Mouse (Mus musculus): Measurements from ENCODE around the gene Cfap74. TPM values are rescaled to one million over a fixed set of nuclear protein-coding genes. Genes with fewer than 3 reads are reported as not detected.

The Cfap74 gene
- polyA plus RNA-seq, 1 experiment from 2014 or later, result 4.5 TPM

GRCm38 (mm10) chr4:155397511-155398221 lies 11.3 kb upstream of the Cfap74 start, which contains the start of gene Gabrd:
Gabrd (minus strand) TSS chr4:155398112.
- Histone ChIP-seq H3K9ac (ENCODE audit: low read length) (peak within 1 kb of the TSS; percentile 43), H3K27ac (ENCODE audit: low read depth, low read length) (no peak within 1 kb of the TSS), H3K27me3 (replicated peaks; ENCODE audit: control insufficient read depth, insufficient read depth, low read length) (peaks cover 41% of the 10 kb centered on the region)

GRCm38 (mm10) chr4:155398222-155398540 lies 10.8 kb upstream of the Cfap74 start:
- Histone ChIP-seq H3K4me3 (ENCODE audit: low read depth, low read length) (peak overlapping the region; percentile 36), H3K9ac (ENCODE audit: low read length) (no peak overlapping the region; the same call in 1 of the 2 replicates), H3K9me3 (replicated peaks; ENCODE audit: control insufficient read depth, low read length) (no peaks in the 10 kb centered on the region), H3K4me2 (ENCODE audit: low read length) (peak overlapping the region; percentile 65), H3K27ac (ENCODE audit: low read depth, low read length) (no peak overlapping the region), H3K27me3 (replicated peaks; ENCODE audit: control insufficient read depth, insufficient read depth, low read length) (peaks cover 41% of the 10 kb centered on the region), H3K36me3 (ENCODE audit: control insufficient read depth, insufficient read depth, low read length) (no peaks in the 10 kb centered on the region), H3K4me1 (ENCODE audit: control insufficient read depth, insufficient read depth, low read length) (no peaks in the 10 kb centered on the region; the same call in 1 of the 2 replicates)
- DNase-seq (ENCODE audit: low spot score) (no peak), ATAC-seq (no peak)
- 3% methylated on average over 9 of the region's 9 CpGs for WGBS

More at GRCm38 (mm10) chr4:155397511-155398221, 11.3 kb upstream of the Cfap74 start, which contains the start of gene Gabrd:
- DNase-seq (ENCODE audit: low spot score) (peak; percentile 23), ATAC-seq (0 out of 2 replicates have a peak, but pooled peaks have one; percentile 34)
- H3K4me2 ChIP-seq (ENCODE audit: low read length), result peak within 1 kb of the TSS; percentile 65
- 2% methylated on average over 54 of the region's 57 CpGs for WGBS
- no peaks in the 10 kb centered on the region for H3K9me3 ChIP-seq (replicated peaks; ENCODE audit: control insufficient read depth, low read length)
- H3K36me3 ChIP-seq (ENCODE audit: control insufficient read depth, insufficient read depth, low read length), result no peaks in the 10 kb centered on the region
- H3K4me3 ChIP-seq (ENCODE audit: low read depth, low read length), result peak within 1 kb of the TSS; percentile 36
- no peaks in the 10 kb centered on the region; the same call in 1 of the 2 replicates for H3K4me1 ChIP-seq (ENCODE audit: control insufficient read depth, insufficient read depth, low read length)

GRCm38 (mm10) chr4:155401121-155401520 lies 7.9 kb upstream of the Cfap74 start:
- Histone ChIP-seq H3K4me3 (ENCODE audit: low read depth, low read length) (no peak overlapping the region), H3K4me1 (ENCODE audit: control insufficient read depth, insufficient read depth, low read length) (no peaks in the 10 kb centered on the region; the same call in 1 of the 2 replicates), H3K9ac (ENCODE audit: low read length) (no peak overlapping the region), H3K36me3 (ENCODE audit: control insufficient read depth, insufficient read depth, low read length) (no peaks in the 10 kb centered on the region), H3K9me3 (replicated peaks; ENCODE audit: control insufficient read depth, low read length) (no peaks in the 10 kb centered on the region), H3K4me2 (ENCODE audit: low read length) (no peak overlapping the region), H3K27me3 (replicated peaks; ENCODE audit: control insufficient read depth, insufficient read depth, low read length) (peaks cover 36% of the 10 kb centered on the region), H3K27ac (ENCODE audit: low read depth, low read length) (no peak overlapping the region)
- WGBS, result 68% methylated on average over 7 of the region's 7 CpGs
- DNase-seq (ENCODE audit: low spot score) (no peak), ATAC-seq (no peak)

GRCm38 (mm10) chr4:155402489-155402888 lies 6.5 kb upstream of the Cfap74 start:
- Histone ChIP-seq H3K9ac (ENCODE audit: low read length) (no peak overlapping the region), H3K27ac (ENCODE audit: low read depth, low read length) (no peak overlapping the region), H3K4me2 (ENCODE audit: low read length) (no peak overlapping the region), H3K4me1 (ENCODE audit: control insufficient read depth, insufficient read depth, low read length) (no peaks in the 10 kb centered on the region; the same call in 1 of the 2 replicates), H3K4me3 (ENCODE audit: low read depth, low read length) (no peak overlapping the region), H3K36me3 (ENCODE audit: control insufficient read depth, insufficient read depth, low read length) (no peaks in the 10 kb centered on the region), H3K9me3 (replicated peaks; ENCODE audit: control insufficient read depth, low read length) (no peaks in the 10 kb centered on the region), H3K27me3 (replicated peaks; ENCODE audit: control insufficient read depth, insufficient read depth, low read length) (peaks cover 22% of the 10 kb centered on the region)
- WGBS, result 79% methylated on average over 1 of the region's 1 CpGs
- ATAC-seq (no peak), DNase-seq (ENCODE audit: low spot score) (no peak)

GRCm38 (mm10) chr4:155408695-155409057 lies 314 bp upstream of the Cfap74 start:
- H3K9me3 ChIP-seq (replicated peaks; ENCODE audit: control insufficient read depth, low read length), result no peaks in the 10 kb centered on the region
- peak overlapping the region; percentile 30; the same call in 1 of the 2 replicates for H3K27ac ChIP-seq (ENCODE audit: low read depth, low read length)
- DNase-seq (ENCODE audit: low spot score) (no peak), ATAC-seq (peak; percentile 38)
- H3K9ac ChIP-seq (ENCODE audit: low read length), result peak overlapping the region; percentile 57
- WGBS, result 3% methylated on average over 8 of the region's 8 CpGs
- no peaks in the 10 kb centered on the region for H3K36me3 ChIP-seq (ENCODE audit: control insufficient read depth, insufficient read depth, low read length)
- no peaks in the 10 kb centered on the region for H3K27me3 ChIP-seq (replicated peaks; ENCODE audit: control insufficient read depth, insufficient read depth, low read length)
- H3K4me3 ChIP-seq (ENCODE audit: low read depth, low read length), result peak overlapping the region; percentile 54
- H3K4me2 ChIP-seq (ENCODE audit: low read length), result peak overlapping the region; percentile 92
- H3K4me1 ChIP-seq (ENCODE audit: control insufficient read depth, insufficient read depth, low read length), result peaks cover 7% of the 10 kb centered on the region

- no peaks in the 10 kb centered on the region for H3K27me3 ChIP-seq (replicated peaks; ENCODE audit: control insufficient read depth, insufficient read depth, low read length)
- H3K4me3 ChIP-seq (ENCODE audit: low read depth, low read length), result no peak overlapping the region
- peaks cover 7% of the 10 kb centered on the region for H3K4me1 ChIP-seq (ENCODE audit: control insufficient read depth, insufficient read depth, low read length)
- no peaks in the 10 kb centered on the region for H3K36me3 ChIP-seq (ENCODE audit: control insufficient read depth, insufficient read depth, low read length)
- H3K9ac ChIP-seq (ENCODE audit: low read length), result no peak overlapping the region
- DNase-seq (ENCODE audit: low spot score), result no peak
- WGBS, result 92% methylated on average over 6 of the region's 6 CpGs
- ATAC-seq, result no peak
- H3K9me3 ChIP-seq (replicated peaks; ENCODE audit: control insufficient read depth, low read length), result no peaks in the 10 kb centered on the region
- H3K4me2 ChIP-seq (ENCODE audit: low read length), result no peak overlapping the region
- H3K27ac ChIP-seq (ENCODE audit: low read depth, low read length), result no peak overlapping the region
Measured at GRCm38 (mm10) chr4:155412124-155412523, 3.1 kb downstream of the Cfap74 start.

GRCm38 (mm10) chr4:155413641-155414335 lies 4.8 kb downstream of the Cfap74 start:
- DNase-seq (ENCODE audit: low spot score), result no peak
- H3K27me3 ChIP-seq (replicated peaks; ENCODE audit: control insufficient read depth, insufficient read depth, low read length), result no peaks in the 10 kb centered on the region
- no peak overlapping the region for H3K27ac ChIP-seq (ENCODE audit: low read depth, low read length)
- no peak overlapping the region for H3K9ac ChIP-seq (ENCODE audit: low read length)
- H3K4me2 ChIP-seq (ENCODE audit: low read length), result no peak overlapping the region
- no peak overlapping the region for H3K4me3 ChIP-seq (ENCODE audit: low read depth, low read length)
- 94% methylated on average over 11 of the region's 11 CpGs for WGBS
- ATAC-seq, result no peak
- H3K9me3 ChIP-seq (replicated peaks; ENCODE audit: control insufficient read depth, low read length), result no peaks in the 10 kb centered on the region
- H3K36me3 ChIP-seq (ENCODE audit: control insufficient read depth, insufficient read depth, low read length), result no peaks in the 10 kb centered on the region
- peaks cover 3% of the 10 kb centered on the region for H3K4me1 ChIP-seq (ENCODE audit: control insufficient read depth, insufficient read depth, low read length)

GRCm38 (mm10) chr4:155414656-155415235 lies 5.8 kb downstream of the Cfap74 start:
- Histone ChIP-seq H3K4me3 (ENCODE audit: low read depth, low read length) (no peak overlapping the region), H3K27me3 (replicated peaks; ENCODE audit: control insufficient read depth, insufficient read depth, low read length) (no peaks in the 10 kb centered on the region), H3K9ac (ENCODE audit: low read length) (no peak overlapping the region), H3K9me3 (replicated peaks; ENCODE audit: control insufficient read depth, low read length) (no peaks in the 10 kb centered on the region), H3K27ac (ENCODE audit: low read depth, low read length) (no peak overlapping the region), H3K4me1 (ENCODE audit: control insufficient read depth, insufficient read depth, low read length) (peaks cover 3% of the 10 kb centered on the region), H3K4me2 (ENCODE audit: low read length) (no peak overlapping the region), H3K36me3 (ENCODE audit: control insufficient read depth, insufficient read depth, low read length) (no peaks in the 10 kb centered on the region)
- 84% methylated on average over 9 of the region's 9 CpGs for WGBS
- ATAC-seq (no peak), DNase-seq (ENCODE audit: low spot score) (no peak)
